Mouse (Mus musculus) myocyte (in vitro differentiated cells): ENCODE results near the gene Prkcb. TPM values are rescaled to one million over a fixed set of nuclear protein-coding genes. Genes with fewer than 3 reads are reported as not detected.

Source experiments
- H3K27me3 ChIP-seq: one replicate; pipeline ENCODE4 v1.6.1; 2011; ENCODE audit not compliant: control insufficient read depth, insufficient read depth, insufficient read length
- H3K36me3 ChIP-seq: one replicate; pipeline ENCODE4 v1.6.1; 2011; ENCODE audit not compliant: control insufficient read depth, insufficient read depth
- H3K4me2 ChIP-seq: one replicate; pipeline ENCODE4 v1.6.1; 2011; ENCODE audit warnings: low read depth, control low read depth
- H3K4me3 ChIP-seq: one replicate; pipeline ENCODE4 v1.5.1; 2011; ENCODE audit warnings: mild to moderate bottlenecking, control low read depth, moderate library complexity
- H3K79me2 ChIP-seq: one replicate; pipeline ENCODE4 v1.6.1; 2011; ENCODE audit not compliant: control insufficient read depth, insufficient read depth
- H3ac ChIP-seq: one replicate; pipeline ENCODE4 v1.6.1; 2011; ENCODE audit not compliant: control insufficient read depth, insufficient read length
- CEBPB ChIP-seq: IDR thresholded peaks from 2 replicates; pipeline ENCODE4 v1.6.1; 2011; ENCODE audit warnings: mild to moderate bottlenecking, moderate library complexity; ENCODE audit not compliant: poor library complexity, insufficient read depth, severe bottlenecking
- E2F4 ChIP-seq: IDR thresholded peaks from one replicate; pipeline ENCODE4 v1.6.1; 2011; ENCODE audit warnings: mild to moderate bottlenecking, control low read depth, moderate library complexity; ENCODE audit not compliant: insufficient read depth
- MAX ChIP-seq: IDR thresholded peaks from one replicate; pipeline ENCODE4 v1.6.1; 2011; ENCODE audit warnings: low read depth, mild to moderate bottlenecking, control low read depth
- MYOD1 ChIP-seq, 3 experiments: IDR thresholded peaks; one replicate each; pipeline ENCODE4 v1.6.1; 2011; ENCODE audit warnings: control low read depth in 2 of 3, low read depth in 2 of 3, mild to moderate bottlenecking in 2 of 3, moderate library complexity in 1 of 3; ENCODE audit not compliant: insufficient read length in 2 of 3, control insufficient read depth in 1 of 3
- MYOG ChIP-seq, 3 experiments: IDR thresholded peaks; one replicate each; pipeline ENCODE4 v1.6.1; 2011; ENCODE audit warnings: control low read depth in 2 of 3, low read depth in 2 of 3, mild to moderate bottlenecking in 2 of 3; ENCODE audit not compliant: insufficient read length in 2 of 3, control insufficient read depth in 1 of 3, insufficient read depth in 1 of 3
- POLR2A ChIP-seq: IDR thresholded peaks from one replicate; pipeline ENCODE4 v1.6.1; 2011; ENCODE audit warnings: low read depth, mild to moderate bottlenecking, control low read depth, moderate library complexity; ENCODE audit not compliant: insufficient read length
- POLR2AphosphoS2 ChIP-seq: IDR thresholded peaks from one replicate; pipeline ENCODE4 v1.6.1; 2011; ENCODE audit warnings: low read depth, control low read depth; ENCODE audit not compliant: insufficient read length
- REST ChIP-seq: IDR thresholded peaks from one replicate; pipeline ENCODE4 v1.6.1; 2011; ENCODE audit warnings: mild to moderate bottlenecking, control low read depth, moderate library complexity; ENCODE audit not compliant: insufficient read depth, insufficient read length
- SRF ChIP-seq: IDR thresholded peaks from one replicate; pipeline ENCODE4 v1.6.1; 2011; ENCODE audit warnings: low read depth; ENCODE audit not compliant: control insufficient read depth, insufficient read length
- TCF12 ChIP-seq: IDR thresholded peaks from one replicate; pipeline ENCODE4 v1.6.1; 2011; ENCODE audit warnings: mild to moderate bottlenecking, control low read depth; ENCODE audit not compliant: poor library complexity, insufficient read depth, severe bottlenecking
- TCF3 ChIP-seq: IDR thresholded peaks from one replicate; pipeline ENCODE4 v1.6.1; 2011; ENCODE audit warnings: low read depth, control low read depth; ENCODE audit not compliant: insufficient read length
- USF1 ChIP-seq: IDR thresholded peaks from one replicate; pipeline ENCODE4 v1.6.1; 2011; ENCODE audit warnings: low read depth, mild to moderate bottlenecking, control low read depth, moderate library complexity
- polyA plus RNA-seq: library from polyadenylated mRNA; unstranded; fragments of >200 nt; fragmentation: generic; extraction: Trizol; gene quantifications from one replicate; pipeline ENCODE4 v1.2.1, GENCODE M21; 2012; ENCODE audit warnings: missing spikeins

The Prkcb gene
- polyA plus RNA-seq, 1 experiment = 2.2 TPM

- no peak overlapping the region for H3ac ChIP-seq
- no peaks in the 10 kb centered on the region for H3K79me2 ChIP-seq
- H3K36me3 ChIP-seq = no peaks in the 10 kb centered on the region
- no peak overlapping the region for H3K4me2 ChIP-seq
- TF ChIP-seq REST (no peak), TCF3 (no peak), CEBPB (no peak), MYOG (IDR thresholded peaks at IDR 0.05; ENCODE audit: control insufficient read depth in 1 of 3, insufficient read depth in 1 of 3, insufficient read length in 2 of 3, low read depth in 2 of 3) (no peak), TCF12 (no peak), MAX (no peak), USF1 (no peak), SRF (no peak), POLR2A (no peak), E2F4 (no peak), MYOD1 (IDR thresholded peaks at IDR 0.05; ENCODE audit: control insufficient read depth in 1 of 3, insufficient read length in 2 of 3, low read depth in 2 of 3) (no peak), POLR2AphosphoS2 (no peak)
- no peaks in the 10 kb centered on the region for H3K27me3 ChIP-seq
- no peak overlapping the region for H3K4me3 ChIP-seq
Observed at GRCm38 (mm10) chr7:122520850-122521638, 232.5 kb downstream of the Prkcb start.

GRCm38 (mm10) chr7:122528201-122528600 is 239.7 kb downstream of the Prkcb start:
- TF ChIP-seq MAX = no peak
- no peak for TF ChIP-seq TCF3
- no peak for TF ChIP-seq CEBPB
- TF ChIP-seq REST = no peak
- no peak for TF ChIP-seq MYOD1 (IDR thresholded peaks at IDR 0.05; ENCODE audit: control insufficient read depth in 1 of 3, insufficient read length in 2 of 3, low read depth in 2 of 3)
- no peak for TF ChIP-seq USF1
- TF ChIP-seq TCF12 = no peak
- TF ChIP-seq E2F4 = no peak
- TF ChIP-seq POLR2AphosphoS2 = no peak
- no peak for TF ChIP-seq SRF
- TF ChIP-seq MYOG (IDR thresholded peaks at IDR 0.05; ENCODE audit: control insufficient read depth in 1 of 3, insufficient read depth in 1 of 3, insufficient read length in 2 of 3, low read depth in 2 of 3) = no peak
- TF ChIP-seq POLR2A = no peak
- Histone ChIP-seq H3K4me2 (no peak overlapping the region), H3ac (no peak overlapping the region), H3K4me3 (no peak overlapping the region), H3K27me3 (no peaks in the 10 kb centered on the region), H3K36me3 (no peaks in the 10 kb centered on the region), H3K79me2 (no peaks in the 10 kb centered on the region)

DNA sequence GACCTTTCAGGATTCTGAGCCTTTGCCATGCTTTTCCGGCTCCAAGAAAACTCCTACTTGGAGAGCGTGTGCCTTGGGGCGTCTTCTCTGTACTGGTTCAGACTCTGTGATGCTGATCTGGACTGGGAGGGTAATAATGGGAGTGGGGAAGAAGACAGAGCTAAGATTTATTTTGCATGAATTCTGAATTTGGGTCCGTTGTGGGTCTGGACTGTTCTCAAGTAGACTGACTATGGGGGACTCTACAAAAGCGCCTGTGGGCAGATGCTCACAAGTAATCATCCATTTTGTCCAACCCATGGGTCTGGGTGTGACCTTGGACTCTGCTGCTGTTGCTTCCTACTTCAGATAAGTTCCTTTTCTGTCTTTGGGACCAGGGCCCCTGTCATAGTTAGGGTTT is 240.1 kb downstream of the Prkcb start:
- Histone ChIP-seq H3K27me3 (no peaks in the 10 kb centered on the region), H3K4me2 (no peak overlapping the region), H3K4me3 (no peak overlapping the region), H3K79me2 (no peaks in the 10 kb centered on the region), H3ac (no peak overlapping the region), H3K36me3 (no peaks in the 10 kb centered on the region)
- no peak for TF ChIP-seq MYOD1 (IDR thresholded peaks at IDR 0.05; ENCODE audit: control insufficient read depth in 1 of 3, insufficient read length in 2 of 3, low read depth in 2 of 3)
- TF ChIP-seq TCF3 = no peak
- no peak for TF ChIP-seq MAX
- TF ChIP-seq CEBPB = no peak
- TF ChIP-seq SRF = no peak

DNA sequence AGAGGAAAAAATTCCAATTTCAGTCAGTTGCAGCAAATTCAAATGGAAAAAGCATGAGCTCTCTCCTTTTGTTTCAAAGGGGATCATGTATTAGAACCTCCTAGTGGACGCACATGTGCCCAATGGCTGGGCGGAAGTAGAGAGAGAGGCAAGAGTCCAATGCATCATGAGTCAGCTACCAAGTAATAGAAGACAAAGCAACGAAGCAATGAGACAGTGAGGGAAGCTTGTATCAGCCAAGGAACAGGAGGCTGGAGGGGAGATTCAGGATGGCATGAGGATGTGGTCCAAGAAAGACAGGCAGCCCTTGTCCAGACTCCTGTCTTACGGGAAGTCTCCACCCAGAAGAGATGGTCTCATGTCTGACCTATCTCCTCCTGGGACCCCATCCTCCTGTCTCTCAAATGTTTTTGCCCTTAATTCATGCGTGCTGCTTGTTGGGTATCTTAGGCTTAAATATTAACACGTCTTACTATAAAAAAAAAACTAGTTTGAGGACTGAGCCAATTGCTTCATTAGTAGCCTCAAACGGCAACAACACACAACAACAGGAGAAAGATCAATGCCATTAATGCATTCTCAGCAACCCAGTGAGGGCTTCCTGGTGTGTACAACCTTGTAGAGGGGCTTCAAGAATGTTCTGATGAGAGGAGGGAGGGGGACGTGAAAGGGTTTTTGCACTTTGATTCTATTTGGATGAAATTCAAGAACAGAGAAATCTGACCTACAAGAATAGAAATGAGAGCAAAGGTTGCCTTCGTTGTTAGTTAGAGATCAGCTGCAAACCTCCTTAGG is 245.2 kb downstream of the Prkcb start:
- TF ChIP-seq POLR2A (no peak), POLR2AphosphoS2 (no peak), SRF (no peak), MYOD1 (IDR thresholded peaks at IDR 0.05; ENCODE audit: control insufficient read depth in 1 of 3, insufficient read length in 2 of 3, low read depth in 2 of 3) (no peak), TCF3 (no peak), CEBPB (no peak), E2F4 (no peak), USF1 (no peak), MAX (no peak), TCF12 (no peak), MYOG (IDR thresholded peaks at IDR 0.05; ENCODE audit: control insufficient read depth in 1 of 3, insufficient read depth in 1 of 3, insufficient read length in 2 of 3, low read depth in 2 of 3) (no peak), REST (no peak)
- H3K36me3 ChIP-seq = no peaks in the 10 kb centered on the region
- H3K4me2 ChIP-seq = no peak overlapping the region
- H3K27me3 ChIP-seq = no peaks in the 10 kb centered on the region
- H3K79me2 ChIP-seq = no peaks in the 10 kb centered on the region
- no peak overlapping the region for H3K4me3 ChIP-seq
- no peak overlapping the region for H3ac ChIP-seq
